Mouse (Mus musculus): Measurements from ENCODE around the gene Yeats4.

DNA sequence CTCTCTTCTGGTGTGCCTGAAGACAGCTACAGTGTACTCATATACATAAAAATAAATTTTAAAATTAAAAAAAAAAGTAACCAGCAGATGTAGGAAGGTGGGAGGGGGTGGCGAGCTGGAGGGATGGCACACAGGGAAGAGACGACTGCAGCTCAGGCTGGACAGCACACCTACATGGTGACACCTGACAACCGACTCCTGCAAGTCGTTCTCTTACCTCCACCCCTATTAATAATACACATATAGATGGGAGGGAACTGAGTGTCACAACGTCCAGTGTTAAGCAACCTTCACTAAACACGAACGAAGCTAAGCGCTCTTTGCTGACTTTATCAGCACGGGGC is 577 bp downstream of the Yeats4 start:
- no peak for TF ChIP-seq POLR2A (IDR thresholded peaks at IDR 0.05; ENCODE audit: low read depth, low read length)
- no peak for TF ChIP-seq CTCF (IDR thresholded peaks at IDR 0.05; ENCODE audit: borderline replicate concordance, insufficient read depth, low read length)
